Mouse (Mus musculus) embryonic facial prominence, embryonic 14.5 days (tissue): ENCODE data around the gene Nsa2. TPM values are rescaled to one million over a fixed set of nuclear protein-coding genes. Genes with fewer than 3 reads are reported as not detected.

Source experiments
- polyA plus RNA-seq: library from polyadenylated mRNA; unstranded; fragments of >200 nt; fragmentation: Nextera tagmentation; extraction: Ambion mirVana; gene quantifications from 2 replicates; pipeline ENCODE4 v1.2.1, GENCODE M21; 2014

Nsa2 gene
- polyA plus RNA-seq, 1 experiment from 2014 or later = 77.3 TPM

Other genes starting within 250 kb of the Nsa2 start
- 0.18 and 0.42 TPM in 2 replicates for gene Gcnt4, start 213.2 kb downstream of the Nsa2 start, polyA plus RNA-seq
- not detected in 2 replicates for gene 1700029F12Rik, start 103.6 kb downstream of the Nsa2 start, polyA plus RNA-seq
- 3.0 and 3.2 TPM in 2 replicates for gene Fam169a, start 70.7 kb downstream of the Nsa2 start, polyA plus RNA-seq
- 3.6 and 5.4 TPM in 2 replicates for gene Gm6169, start 38.7 kb downstream of the Nsa2 start, polyA plus RNA-seq
- 21.7 and 23.1 TPM in 2 replicates for gene Gfm2, start within 50 bp of the Nsa2 start, polyA plus RNA-seq
- gene Hexb, start 60.4 kb upstream of the Nsa2 start, polyA plus RNA-seq = 44.4 and 46.0 TPM in 2 replicates
- 9.5 TPM in 2 replicates for gene Enc1, start 103.2 kb upstream of the Nsa2 start, polyA plus RNA-seq